9 mouse cellular contexts compared by ENCODE assay signal in genomic region chr10:91236844-91237243, GRCm38 (mm10). TPM values are rescaled to one million over a fixed set of nuclear protein-coding genes. Genes with fewer than 3 reads are reported as not detected.
DNase-seq lines count a peak whose midpoint lies in the region; ATAC-seq and TF ChIP-seq lines count a peak whose summit lies in the region.
"Had no signal": no experiment of that assay in that cellular context is flagged by ENCODE, and none has a peak within 500 bp of the region (broad histone marks: within the 10 kb centered on the region; RNA-seq: fewer than 3 reads in every experiment).

No protein-coding gene starts in this region.

- no peaks in the 10 kb centered on the region for H3K36me3 ChIP-seq in embryonic facial prominence, embryonic 15.5 days
- no peaks in the 10 kb centered on the region for H3K36me3 ChIP-seq in liver, embryonic 14.5 days (replicated peaks; ENCODE audit: control insufficient read depth, insufficient read depth, low read depth)

- H3K9me3 ChIP-seq in embryonic facial prominence, embryonic 15.5 days (replicated peaks): no peaks in the 10 kb centered on the region
- no peaks in the 10 kb centered on the region for H3K9me3 ChIP-seq in liver, embryonic 14.5 days (ENCODE audit: control insufficient read depth, low read length)

- peak; percentile 36 for TF ChIP-seq CTCF in liver, embryonic 14.5 days (IDR thresholded peaks at IDR 0.05; ENCODE audit: low read depth)

- peak overlapping the region; percentile 44 for H3K27ac ChIP-seq in embryonic facial prominence, embryonic 15.5 days (replicated peaks)
- H3K27ac ChIP-seq in liver, embryonic 14.5 days: no peak overlapping the region

- WGBS in embryonic facial prominence, embryonic 15.5 days: 6% methylated on average over 7 of the region's 7 CpGs
- 21% methylated on average over 7 of the region's 7 CpGs for WGBS in liver, embryonic 14.5 days (ENCODE audit: insufficient replicate concordance)

- H3K4me3 ChIP-seq in embryonic facial prominence, embryonic 15.5 days (replicated peaks): no peak overlapping the region
- H3K4me3 ChIP-seq in liver, embryonic 14.5 days (ENCODE audit: insufficient read depth in 1 of 2, low read depth in 2 of 2, low read length in 2 of 2): no peak overlapping the region
- H3K4me3 ChIP-seq: myocyte had no signal

- TF ChIP-seq EP300 in liver, embryonic 14.5 days (IDR thresholded peaks at IDR 0.05; ENCODE audit: low read depth): no peak

- H3K9ac ChIP-seq in embryonic facial prominence, embryonic 15.5 days: no peak overlapping the region
- no peak overlapping the region for H3K9ac ChIP-seq in liver, embryonic 14.5 days (replicated peaks)

- no peak overlapping the region for H3K4me2 ChIP-seq in embryonic facial prominence, embryonic 15.5 days (replicated peaks)
- H3K4me2 ChIP-seq in liver, embryonic 14.5 days (ENCODE audit: low read depth): no peak overlapping the region

- intact Hi-C loops in left cerebral cortex, postnatal 14 days (cut with DNase I): loop anchor here (2.0 to 5.0 kb wide), 2 partner anchors 50 to 66 kb away; no protein-coding TSS in a partner anchor
- intact Hi-C loops in left cerebral cortex, postnatal 36 days (cut with DNase I): loop anchor here (2.0 to 5.0 kb wide), 2 partner anchors 50 to 66 kb away; no protein-coding TSS in a partner anchor
- intact Hi-C loops in heart, postnatal 36 days (cut with DNase I): loop anchor here (2.0 to 10.0 kb wide), 3 partner anchors 50 to 512 kb away; no protein-coding TSS in a partner anchor

- H3K27me3 ChIP-seq in embryonic facial prominence, embryonic 15.5 days: no peaks in the 10 kb centered on the region
- no peaks in the 10 kb centered on the region for H3K27me3 ChIP-seq in liver, embryonic 14.5 days (ENCODE audit: control insufficient read depth, insufficient read depth, low read length)

- ATAC-seq in embryonic facial prominence, embryonic 15.5 days (ENCODE audit: insufficient number of reproducible peaks, low FRiP score, low TSS enrichment, low read depth): no peak
- ATAC-seq in liver, embryonic 14.5 days (ENCODE audit: insufficient read depth): no peak

- peak; percentile 21 to 32 for DNase-seq in left cerebral cortex, postnatal 14 days (ENCODE audit: low spot score in 2 of 2)
- DNase-seq in left cerebral cortex, postnatal 36 days (ENCODE audit: low spot score in 2 of 2): no peak
- peak; percentile 74 for DNase-seq in adrenal gland, postnatal 10 days
- peak; percentile 52 to 58 for DNase-seq in heart, postnatal 36 days
- DNase-seq in liver, embryonic 14.5 days (ENCODE audit: low read depth in 3 of 3, low spot score in 3 of 3): peak in 1 of 3 experiments; percentile 4
- DNase-seq in testis, postnatal 10 days (ENCODE audit: low spot score): peak; percentile 61
- no peak for DNase-seq in B cell, adult 2 months

- H3K4me1 ChIP-seq in embryonic facial prominence, embryonic 15.5 days: peaks cover 49% of the 10 kb centered on the region
- H3K4me1 ChIP-seq in liver, embryonic 14.5 days (replicated peaks; ENCODE audit: control insufficient read depth in 2 of 2, insufficient read depth in 2 of 2, low read length in 1 of 2): no peaks in the 10 kb centered on the region

RNA-seq across cellular contexts. Expression of gene Tmpo, which starts 55.7 kb away (rescaled TPM):
- total RNA-seq in left cerebral cortex, postnatal 14 days (2021): 10 to 100 TPM; 32.1 to 35.0 TPM
- total RNA-seq in left cerebral cortex, postnatal 36 days (2021): 10 to 100 TPM; 34.6 to 41.3 TPM
- 100 to 1,000 TPM; 116 to 140 TPM for total RNA-seq in adrenal gland, postnatal 10 days (2021)
- 198 and 203 TPM in 2 replicates for polyA plus RNA-seq in embryonic facial prominence, embryonic 15.5 days (2015; fragmentation: Nextera tagmentation; extraction: Ambion mirVana)
- 10 to 100 TPM; 37.8 to 46.3 TPM for total RNA-seq in heart, postnatal 36 days (2021)
- polyA plus RNA-seq in liver, embryonic 14.5 days (2012; rRNA removed): 79.8 and 111 TPM in 2 replicates
- 116 and 130 TPM in 2 replicates for polyA plus RNA-seq in liver, embryonic 14.5 days (2014; fragmentation: Nextera tagmentation; extraction: Ambion mirVana)

Comparison
In these comparisons a context has a peak if more than half of its experiments do, and no peak if none do; other contexts are left out.
1. DNase-seq: peak in left cerebral cortex, postnatal 14 days (2 of 2), adrenal gland, postnatal 10 days (single experiment), heart, postnatal 36 days (2 of 2) and testis, postnatal 10 days (single experiment); none in left cerebral cortex, postnatal 36 days (0 of 2) and B cell, adult 2 months (0 of 2).